Mouse (Mus musculus): ENCODE results near the gene Ywhag.

Gene Ywhag

GRCm38 (mm10) chr5:135934481-135935175 is at the start of gene Ywhag:
Gene Ywhag, minus strand, starts transcription at chr5:135934616.
- DNase-seq (ENCODE audit: low read depth), result peak; percentile 82

- peak; percentile 38 for DNase-seq (ENCODE audit: low read depth)
These were observed 48.0 kb upstream of the Ywhag start for GRCm38 (mm10) chr5:135982398-135982797.

- no peak for DNase-seq (ENCODE audit: low read depth)
These were observed 45.5 kb upstream of the Ywhag start, which contains the start of gene Zp3 for GRCm38 (mm10) chr5:135979904-135980303. Gene Zp3, plus strand, starts transcription at chr5:135980099.

- DNase-seq (ENCODE audit: low read depth), result no peak
These were observed 45.0 kb upstream of the Ywhag start for GRCm38 (mm10) chr5:135979381-135979780.

GRCm38 (mm10) chr5:135975893-135976668 is 41.7 kb upstream of the Ywhag start:
- no peak for DNase-seq (ENCODE audit: low read depth)

GRCm38 (mm10) chr5:135974365-135974764 is 39.9 kb upstream of the Ywhag start, which contains the start of gene Ssc4d:
Gene Ssc4d, minus strand, starts transcription at chr5:135974531.
- no peak for DNase-seq (ENCODE audit: low read depth)

GRCm38 (mm10) chr5:135971876-135972275 is 37.5 kb upstream of the Ywhag start:
- no peak for DNase-seq (ENCODE audit: low read depth)

- no peak for DNase-seq (ENCODE audit: low read depth)
These were observed 35.8 kb upstream of the Ywhag start for GRCm38 (mm10) chr5:135970247-135970646.

- DNase-seq (ENCODE audit: low read depth), result peak; percentile 66
These were observed 34.4 kb upstream of the Ywhag start for GRCm38 (mm10) chr5:135968781-135969180.

- DNase-seq (ENCODE audit: low read depth), result no peak
These were observed 32.5 kb upstream of the Ywhag start for GRCm38 (mm10) chr5:135966866-135967265.

GRCm38 (mm10) chr5:135965501-135965930 is 31.1 kb upstream of the Ywhag start:
- DNase-seq (ENCODE audit: low read depth), result no peak

GRCm38 (mm10) chr5:135963280-135963627 is 28.8 kb upstream of the Ywhag start:
- no peak for DNase-seq (ENCODE audit: low read depth)

GRCm38 (mm10) chr5:135962492-135963279 is 28.3 kb upstream of the Ywhag start:
- peak; percentile 98 for DNase-seq (ENCODE audit: low read depth)

GRCm38 (mm10) chr5:135962125-135962491 is 27.7 kb upstream of the Ywhag start:
- no peak for DNase-seq (ENCODE audit: low read depth)

GRCm38 (mm10) chr5:135960909-135961635 is 26.7 kb upstream of the Ywhag start:
- no peak for DNase-seq (ENCODE audit: low read depth)

GRCm38 (mm10) chr5:135959911-135960310 is 25.5 kb upstream of the Ywhag start:
- no peak for DNase-seq (ENCODE audit: low read depth)

GRCm38 (mm10) chr5:135958367-135958766 is 24.0 kb upstream of the Ywhag start:
- DNase-seq (ENCODE audit: low read depth), result no peak

- peak; percentile 96 for DNase-seq (ENCODE audit: low read depth)
These were observed 23.0 kb upstream of the Ywhag start for GRCm38 (mm10) chr5:135957207-135957974.

- DNase-seq (ENCODE audit: low read depth), result no peak
These were observed 22.1 kb upstream of the Ywhag start for GRCm38 (mm10) chr5:135956300-135957206.

- no peak for DNase-seq (ENCODE audit: low read depth)
These were observed 18.4 kb upstream of the Ywhag start for GRCm38 (mm10) chr5:135952830-135953229.

Data from c-Kit-positive CD71-negative TER-119-negative erythroid progenitor cells, embryonic 14.5 days (primary cell).